Mouse (Mus musculus) forebrain, embryonic 14.5 days (tissue): ENCODE results near the gene Scube1. TPM values are rescaled to one million over a fixed set of nuclear protein-coding genes. Genes with fewer than 3 reads are reported as not detected.

Experiments used
- ATAC-seq: fragments of 200-750 bp; cut with Nextera tagmentation; 2 replicates; pipeline ENCODE4 v1.8.0; 2017; ENCODE audit warnings: mild to moderate bottlenecking, moderate library complexity
- DNase-seq: peaks from one replicate; pipeline ENCODE4 v3.0.0-alpha.2; 2015; ENCODE audit warnings: low spot score
- H3K27ac ChIP-seq: fragments of 300-500 bp; sonication (generic); 2 replicates; pipeline ENCODE4 v1.5.1; 2014; ENCODE audit warnings: low read depth, mild to moderate bottlenecking, control low read depth, low read length, moderate library complexity
- H3K27me3 ChIP-seq: fragments of 300-500 bp; sonication (generic); replicated peaks from 2 replicates; pipeline ENCODE4 v1.6.1; 2014; ENCODE audit warnings: low read length, control low read depth, mixed read lengths; ENCODE audit not compliant: control insufficient read depth, insufficient read depth
- H3K36me3 ChIP-seq: fragments of 300-500 bp; sonication (generic); 2 replicates; pipeline ENCODE4 v1.6.1; 2014; ENCODE audit warnings: low read length, control low read depth; ENCODE audit not compliant: control insufficient read depth, insufficient read depth
- H3K4me1 ChIP-seq: fragments of 300-500 bp; sonication (generic); 2 replicates; pipeline ENCODE4 v1.6.1; 2014; ENCODE audit warnings: antibody characterized with exemption, low read length, control low read depth; ENCODE audit not compliant: control insufficient read depth, insufficient read depth
- H3K4me2 ChIP-seq: fragments of 300-500 bp; sonication (generic); 2 replicates; pipeline ENCODE4 v1.6.1; 2014; ENCODE audit warnings: mild to moderate bottlenecking, control low read depth, low read length
- H3K4me3 ChIP-seq: fragments of 300-500 bp; sonication (generic); 2 replicates; pipeline ENCODE4 v1.5.1; 2014; ENCODE audit warnings: low read depth, low read length, control low read depth
- H3K9ac ChIP-seq: fragments of 300-500 bp; sonication (generic); 2 replicates; pipeline ENCODE4 v1.6.1; 2014; ENCODE audit warnings: mild to moderate bottlenecking, low read length, control low read depth, moderate library complexity
- H3K9me3 ChIP-seq: fragments of 300-500 bp; sonication (generic); replicated peaks from 2 replicates; pipeline ENCODE4 v1.6.1; 2016; ENCODE audit warnings: low read length, control low read depth, mixed read lengths; ENCODE audit not compliant: control insufficient read depth
- WGBS: fragments of 180-500 bp; shearing (Covaris S2); extraction: QIAGEN DNeasy Blood & Tissue Kit; methylation state at CpG from one replicate; pipeline ENCODE4 v1.1.7; 2014; 5-methylcytosine and 5-hydroxymethylcytosine counted together
- polyA plus RNA-seq: library from polyadenylated mRNA; unstranded; fragments of >200 nt; fragmentation: Nextera tagmentation; extraction: Ambion mirVana; gene quantifications from 2 replicates; pipeline ENCODE4 v1.2.1, GENCODE M21; 2014

Gene Scube1
- polyA plus RNA-seq, 1 experiment from 2014 or later: 8.2 TPM

GRCm38 (mm10) chr15:83576651-83577050 is 148.2 kb downstream of the Scube1 start:
- no peaks in the 10 kb centered on the region for H3K4me1 ChIP-seq
- 93% methylated on average over 9 of the region's 9 CpGs for WGBS
- DNase-seq (no peak), ATAC-seq (no peak)
- no peak overlapping the region for H3K27ac ChIP-seq
- no peak overlapping the region for H3K4me2 ChIP-seq
- H3K9ac ChIP-seq: no peak overlapping the region
- no peaks in the 10 kb centered on the region for H3K27me3 ChIP-seq
- H3K9me3 ChIP-seq: no peaks in the 10 kb centered on the region
- peaks cover 71% of the 10 kb centered on the region for H3K36me3 ChIP-seq
- no peak overlapping the region for H3K4me3 ChIP-seq

- no peaks in the 10 kb centered on the region for H3K4me1 ChIP-seq
- no peaks in the 10 kb centered on the region for H3K27me3 ChIP-seq
- no peak overlapping the region for H3K4me2 ChIP-seq
- peaks cover 60% of the 10 kb centered on the region for H3K36me3 ChIP-seq
- ATAC-seq: no peak
- no peak overlapping the region for H3K4me3 ChIP-seq
- DNase-seq: no peak
- no peak overlapping the region for H3K9ac ChIP-seq
- no peaks in the 10 kb centered on the region for H3K9me3 ChIP-seq
- H3K27ac ChIP-seq: no peak overlapping the region
- 96% methylated on average over 8 of the region's 8 CpGs for WGBS
Measured at GRCm38 (mm10) chr15:83575543-83575942, 149.3 kb downstream of the Scube1 start.

- DNase-seq (no peak), ATAC-seq (no peak)
- no peak overlapping the region for H3K4me3 ChIP-seq
- no peaks in the 10 kb centered on the region for H3K9me3 ChIP-seq
- H3K4me1 ChIP-seq: no peaks in the 10 kb centered on the region
- H3K36me3 ChIP-seq: peaks cover 53% of the 10 kb centered on the region
- H3K27ac ChIP-seq: no peak overlapping the region
- no peaks in the 10 kb centered on the region for H3K27me3 ChIP-seq
- H3K4me2 ChIP-seq: no peak overlapping the region
- H3K9ac ChIP-seq: no peak overlapping the region
- 90% methylated on average over 6 of the region's 6 CpGs for WGBS
Measured at GRCm38 (mm10) chr15:83574731-83575351, 150.0 kb downstream of the Scube1 start.

GRCm38 (mm10) chr15:83573606-83574005 is 151.2 kb downstream of the Scube1 start:
- H3K9ac ChIP-seq: no peak overlapping the region
- H3K9me3 ChIP-seq: no peaks in the 10 kb centered on the region
- H3K4me3 ChIP-seq: no peak overlapping the region
- H3K36me3 ChIP-seq: peaks cover 41% of the 10 kb centered on the region
- ATAC-seq: no peak
- no peaks in the 10 kb centered on the region for H3K4me1 ChIP-seq
- no peak overlapping the region for H3K27ac ChIP-seq
- no peaks in the 10 kb centered on the region for H3K27me3 ChIP-seq
- WGBS: 93% methylated on average over 12 of the region's 12 CpGs
- DNase-seq: no peak
- no peak overlapping the region for H3K4me2 ChIP-seq

GRCm38 (mm10) chr15:83572132-83572531 is 152.7 kb downstream of the Scube1 start:
- Histone ChIP-seq H3K4me2 (no peak overlapping the region), H3K36me3 (peaks cover 28% of the 10 kb centered on the region), H3K9me3 (no peaks in the 10 kb centered on the region), H3K27ac (no peak overlapping the region), H3K4me3 (no peak overlapping the region), H3K27me3 (no peaks in the 10 kb centered on the region), H3K4me1 (no peaks in the 10 kb centered on the region), H3K9ac (no peak overlapping the region)
- DNase-seq: no peak
- 91% methylated on average over 4 of the region's 4 CpGs for WGBS
- ATAC-seq: no peak

GRCm38 (mm10) chr15:83571636-83572035 is 153.2 kb downstream of the Scube1 start:
- 90% methylated on average over 5 of the region's 5 CpGs for WGBS
- H3K36me3 ChIP-seq: peaks cover 23% of the 10 kb centered on the region
- H3K4me3 ChIP-seq: no peak overlapping the region
- H3K27ac ChIP-seq: no peak overlapping the region
- no peaks in the 10 kb centered on the region for H3K4me1 ChIP-seq
- H3K9me3 ChIP-seq: no peaks in the 10 kb centered on the region
- no peaks in the 10 kb centered on the region for H3K27me3 ChIP-seq
- DNase-seq (no peak), ATAC-seq (no peak)
- no peak overlapping the region for H3K4me2 ChIP-seq
- H3K9ac ChIP-seq: no peak overlapping the region

- no peak for ATAC-seq
- H3K4me2 ChIP-seq: no peak overlapping the region
Measured at GRCm38 (mm10) chr15:83570641-83571040, 154.2 kb downstream of the Scube1 start.

GRCm38 (mm10) chr15:83569682-83570081 is 155.1 kb downstream of the Scube1 start:
- Histone ChIP-seq H3K36me3 (peaks cover 4% of the 10 kb centered on the region), H3K27ac (no peak overlapping the region), H3K9me3 (no peaks in the 10 kb centered on the region), H3K9ac (no peak overlapping the region), H3K4me2 (no peak overlapping the region), H3K27me3 (no peaks in the 10 kb centered on the region), H3K4me1 (no peaks in the 10 kb centered on the region), H3K4me3 (no peak overlapping the region)
- WGBS: 57% methylated on average over 11 of the region's 11 CpGs
- ATAC-seq (no peak), DNase-seq (no peak)

More at GRCm38 (mm10) chr15:83570641-83571040, 154.2 kb downstream of the Scube1 start:
- 63% methylated on average over 2 of the region's 2 CpGs for WGBS
- H3K9ac ChIP-seq: no peak overlapping the region
- H3K27me3 ChIP-seq: no peaks in the 10 kb centered on the region
- H3K4me3 ChIP-seq: no peak overlapping the region
- H3K9me3 ChIP-seq: no peaks in the 10 kb centered on the region
- no peak overlapping the region for H3K27ac ChIP-seq
- peaks cover 13% of the 10 kb centered on the region for H3K36me3 ChIP-seq
- no peaks in the 10 kb centered on the region for H3K4me1 ChIP-seq
- no peak for DNase-seq

- no peaks in the 10 kb centered on the region for H3K9me3 ChIP-seq
Measured at GRCm38 (mm10) chr15:83568544-83568943, 156.3 kb downstream of the Scube1 start.

More at GRCm38 (mm10) chr15:83568544-83568943, 156.3 kb downstream of the Scube1 start:
- 95% methylated on average over 5 of the region's 5 CpGs for WGBS
- Histone ChIP-seq H3K4me2 (no peak overlapping the region), H3K27me3 (no peaks in the 10 kb centered on the region), H3K9ac (no peak overlapping the region), H3K4me1 (peaks cover 8% of the 10 kb centered on the region), H3K36me3 (no peaks in the 10 kb centered on the region), H3K4me3 (no peak overlapping the region), H3K27ac (no peak overlapping the region)
- ATAC-seq (no peak), DNase-seq (no peak)
